27 mouse cellular contexts compared by ENCODE assay signal in genomic region chr12:85121806-85122459, GRCm38 (mm10). TPM values are rescaled to one million over a fixed set of nuclear protein-coding genes. Genes with fewer than 3 reads are reported as not detected.
A peak's percentile ranks its signal among the peaks of the same experiment; 100 is the strongest.
DNase-seq lines count a peak whose midpoint lies in the region; ATAC-seq and TF ChIP-seq lines count a peak whose summit lies in the region.
"Had no signal": no experiment of that assay in that cellular context is flagged by ENCODE, and none has a peak within 500 bp of the region (broad histone marks: within the 10 kb centered on the region; RNA-seq: fewer than 3 reads in every experiment).

No protein-coding gene starts in this region.

- H3K9me3 ChIP-seq in forebrain, embryonic 15.5 days: no peaks in the 10 kb centered on the region
- no peaks in the 10 kb centered on the region for H3K9me3 ChIP-seq in forebrain, embryonic 16.5 days (ENCODE audit: control insufficient read depth, low read length)
- H3K9me3 ChIP-seq: heart, embryonic 15.5 days; limb, embryonic 13.5 days; lung, embryonic 15.5 days; neural tube, embryonic 12.5 days had no signal

- H3K36me3 ChIP-seq in forebrain, embryonic 15.5 days: peaks cover 69% of the 10 kb centered on the region
- peaks cover 35% of the 10 kb centered on the region for H3K36me3 ChIP-seq in forebrain, embryonic 16.5 days (ENCODE audit: control insufficient read depth, insufficient read depth)

- no peak for ATAC-seq in forebrain, embryonic 15.5 days (replicated peaks)
- no peak for ATAC-seq in forebrain, embryonic 16.5 days
- ATAC-seq: hindbrain, postnatal 0 days; intestine, embryonic 16.5 days had no signal

- no peak for TF ChIP-seq CTCF in embryonic fibroblast, embryonic 13.5 days (IDR thresholded peaks at IDR 0.05; ENCODE audit: borderline replicate concordance, insufficient read depth, low read length)
- TF ChIP-seq CTCF in left cerebral cortex, adult 2 months (IDR thresholded peaks at IDR 0.05): no peak

- intact Hi-C loops in left cerebral cortex, adult 2 months (cut with DNase I): no loop called here

- H3K9ac ChIP-seq in forebrain, embryonic 15.5 days (replicated peaks): no peak overlapping the region
- no peak overlapping the region for H3K9ac ChIP-seq in forebrain, embryonic 16.5 days (replicated peaks; ENCODE audit: low read depth, low read length)
- H3K9ac ChIP-seq: heart, embryonic 15.5 days; limb, embryonic 13.5 days; liver, embryonic 14.5 days; lung, embryonic 15.5 days; neural tube, embryonic 12.5 days had no signal

- H3K27ac ChIP-seq in forebrain, embryonic 15.5 days (replicated peaks): 0 out of 2 replicates have a peak overlapping the region, but pooled peaks have one; percentile 8
- H3K27ac ChIP-seq in forebrain, embryonic 16.5 days (ENCODE audit: low read length): no peak overlapping the region; the same call in 1 of the 2 replicates
- H3K27ac ChIP-seq in embryonic fibroblast, embryonic 13.5 days (ENCODE audit: insufficient read depth, low read length): peak overlapping the region; percentile 46; the same call in 1 of the 2 replicates
- H3K27ac ChIP-seq in left cerebral cortex, adult 2 months: no peak overlapping the region
- H3K27ac ChIP-seq: gastrocnemius, adult 2 months; heart, embryonic 15.5 days; hindbrain, postnatal 0 days; limb, embryonic 13.5 days; liver, embryonic 14.5 days; lung, embryonic 15.5 days; neural tube, embryonic 12.5 days had no signal

- no peak for TF ChIP-seq POLR2A in embryonic fibroblast, embryonic 13.5 days (IDR thresholded peaks at IDR 0.05; ENCODE audit: low read depth, low read length)

- peak; percentile 39 for DNase-seq in MN1 (ENCODE audit: low spot score)
- DNase-seq in thymus, postnatal 14 days: peak; percentile 81
- DNase-seq in lung, postnatal 25 days (ENCODE audit: low spot score): no peak
- DNase-seq in right cerebral cortex, postnatal 25 days: no peak
- no peak for DNase-seq in left cerebral cortex, adult 2 months (ENCODE audit: extremely low spot score in 1 of 2, low spot score in 2 of 2)
- DNase-seq: adrenal gland, postnatal 14 days; cerebellum, adult 11 months; cerebellum, postnatal 10 days; gastrocnemius, adult 2 months; heart, postnatal 4 days; kidney, adult 9 months; kidney, postnatal 25 days; lung, postnatal 4 days; midbrain, embryonic 14.5 days; right cerebral cortex, adult 18-20 months had no signal

- no peak overlapping the region for H3K4me2 ChIP-seq in forebrain, embryonic 15.5 days (replicated peaks)
- H3K4me2 ChIP-seq in forebrain, embryonic 16.5 days (ENCODE audit: low read length): no peak overlapping the region
- H3K4me2 ChIP-seq: heart, embryonic 15.5 days; limb, embryonic 13.5 days; lung, embryonic 15.5 days; neural tube, embryonic 12.5 days had no signal

- H3K27me3 ChIP-seq in forebrain, embryonic 15.5 days: no peaks in the 10 kb centered on the region
- no peaks in the 10 kb centered on the region for H3K27me3 ChIP-seq in forebrain, embryonic 16.5 days (replicated peaks; ENCODE audit: control insufficient read depth, insufficient read depth, low read length)
- H3K27me3 ChIP-seq: heart, embryonic 15.5 days; limb, embryonic 13.5 days; lung, embryonic 15.5 days; neural tube, embryonic 12.5 days had no signal

- 64% methylated on average over 9 of the region's 9 CpGs for WGBS in forebrain, embryonic 15.5 days
- 65% methylated on average over 9 of the region's 9 CpGs for whole genome bisulfite sequencing in forebrain, embryonic 16.5 days

- H3K4me1 ChIP-seq in forebrain, embryonic 15.5 days: no peaks in the 10 kb centered on the region
- H3K4me1 ChIP-seq in forebrain, embryonic 16.5 days (replicated peaks; ENCODE audit: control insufficient read depth, insufficient read depth, low read length): no peaks in the 10 kb centered on the region
- 0 out of 2 replicates have a peak, but pooled peaks cover 6% of the 10 kb centered on the region for H3K4me1 ChIP-seq in embryonic fibroblast, embryonic 13.5 days (ENCODE audit: control insufficient read depth, insufficient read depth, low read length)
- H3K4me1 ChIP-seq: heart, embryonic 15.5 days; limb, embryonic 13.5 days; lung, embryonic 15.5 days; neural tube, embryonic 12.5 days had no signal

- no peak overlapping the region for H3K4me3 ChIP-seq in forebrain, embryonic 15.5 days
- no peak overlapping the region for H3K4me3 ChIP-seq in forebrain, embryonic 16.5 days (replicated peaks; ENCODE audit: low read length)
- no peak overlapping the region for H3K4me3 ChIP-seq in embryonic fibroblast, embryonic 13.5 days (ENCODE audit: insufficient read depth, low read length)
- H3K4me3 ChIP-seq in left cerebral cortex, adult 2 months: no peak overlapping the region
- H3K4me3 ChIP-seq: gastrocnemius, adult 2 months; heart, embryonic 15.5 days; layer of hippocampus, adult 2 months; limb, embryonic 13.5 days; lung, embryonic 15.5 days; neural tube, embryonic 12.5 days had no signal

RNA-seq across cellular contexts. Expression of gene Dlst, which starts 11.3 kb away (rescaled TPM):
- 96.3 and 99.7 TPM in 2 replicates for polyA plus RNA-seq in forebrain, embryonic 15.5 days (2015; fragmentation: Nextera tagmentation; extraction: Ambion mirVana)
- 102 and 106 TPM in 2 replicates for polyA plus RNA-seq in forebrain, embryonic 16.5 days (2015; fragmentation: Nextera tagmentation; extraction: Ambion mirVana)
- polyA plus RNA-seq in embryonic fibroblast, embryonic 13.5 days (2011; ENCODE audit: insufficient read length, low read depth, missing spikeins): 145 and 151 TPM in 2 replicates
- total RNA-seq in left cerebral cortex, adult 2 months (2021): 100 to 1,000 TPM; 146 to 156 TPM

RNA-seq across cellular contexts. Expression of gene Prox2, which starts 11.4 kb away (rescaled TPM):
- 1.7 and 1.8 TPM in 2 replicates for polyA plus RNA-seq in forebrain, embryonic 15.5 days (2015; fragmentation: Nextera tagmentation; extraction: Ambion mirVana)
- polyA plus RNA-seq in forebrain, embryonic 16.5 days (2015; fragmentation: Nextera tagmentation; extraction: Ambion mirVana): 1.6 and 2.1 TPM in 2 replicates
- polyA plus RNA-seq in embryonic fibroblast, embryonic 13.5 days (2011; ENCODE audit: insufficient read length, low read depth, missing spikeins): 1.2 and 1.5 TPM in 2 replicates
- total RNA-seq in left cerebral cortex, adult 2 months (2021): 1 to 10 TPM; 1.9 to 2.1 TPM

RNA-seq across cellular contexts. Expression of gene Rps6kl1, which starts 29.1 kb away (rescaled TPM):
- 19.8 and 22.2 TPM in 2 replicates for polyA plus RNA-seq in forebrain, embryonic 15.5 days (2015; fragmentation: Nextera tagmentation; extraction: Ambion mirVana)
- polyA plus RNA-seq in forebrain, embryonic 16.5 days (2015; fragmentation: Nextera tagmentation; extraction: Ambion mirVana): 23.7 and 30.8 TPM in 2 replicates
- polyA plus RNA-seq in embryonic fibroblast, embryonic 13.5 days (2011; ENCODE audit: insufficient read length, low read depth, missing spikeins): not detected in 2 replicates
- 10 to 100 TPM; 33.9 to 38.6 TPM for total RNA-seq in left cerebral cortex, adult 2 months (2021)
- total RNA-seq: megakaryocyte-erythroid progenitor cell, adult 5-6 weeks had no signal

RNA-seq across cellular contexts. Expression of gene Pgf, which starts 55.7 kb away (rescaled TPM):
- polyA plus RNA-seq in forebrain, embryonic 15.5 days (2015; fragmentation: Nextera tagmentation; extraction: Ambion mirVana): 6.2 and 6.3 TPM in 2 replicates
- 5.5 and 7.2 TPM in 2 replicates for polyA plus RNA-seq in forebrain, embryonic 16.5 days (2015; fragmentation: Nextera tagmentation; extraction: Ambion mirVana)
- 3.7 and 6.6 TPM in 2 replicates for polyA plus RNA-seq in embryonic fibroblast, embryonic 13.5 days (2011; ENCODE audit: insufficient read length, low read depth, missing spikeins)
- 1 to 10 TPM; 2.6 TPM for total RNA-seq in left cerebral cortex, adult 2 months (2021)
- total RNA-seq: megakaryocyte-erythroid progenitor cell, adult 5-6 weeks had no signal

Comparison
In these comparisons a context has a peak if more than half of its experiments do, and no peak if none do; other contexts are left out.
1. H3K27ac ChIP-seq: peak in forebrain, embryonic 15.5 days (single experiment) and embryonic fibroblast, embryonic 13.5 days (single experiment); none in forebrain, embryonic 16.5 days (single experiment) and left cerebral cortex, adult 2 months (single experiment).
2. DNase-seq: peak in MN1 (single experiment) and thymus, postnatal 14 days (single experiment); none in lung, postnatal 25 days (single experiment), right cerebral cortex, postnatal 25 days (single experiment) and left cerebral cortex, adult 2 months (0 of 2).
3. RNA of gene Rps6kl1, which starts 29.1 kb away (polyA plus RNA-seq): 23.7 to 30.8 TPM in forebrain, embryonic 16.5 days and 19.8 to 22.2 TPM in forebrain, embryonic 15.5 days; not detected in embryonic fibroblast, embryonic 13.5 days; every median in the first group is over 10 times any median in the second.